Mouse (Mus musculus) small intestine, adult 2 months (tissue): ENCODE measurements around the gene Wdr61.

Source experiments
- CTCF ChIP-seq: fragments of 200-500 bp; IDR thresholded peaks from 2 replicates; pipeline ENCODE4 v1.5.1; 2012; ENCODE audit warnings: low read depth, mild to moderate bottlenecking, control low read depth, inconsistent platforms, low read length, moderate library complexity, mixed read lengths; ENCODE audit not compliant: insufficient replicate concordance, insufficient read length; ENCODE audit errors: extremely low read depth
- POLR2A ChIP-seq: fragments of 200-500 bp; IDR thresholded peaks from 2 replicates; pipeline ENCODE4 v1.6.1; 2012; ENCODE audit warnings: low read depth, mild to moderate bottlenecking, control low read depth, inconsistent platforms, low read length, moderate library complexity

GRCm38 (mm10) chr9:54717527-54717926 is 16.8 kb downstream of the Wdr61 start:
- no peak for TF ChIP-seq POLR2A
- no peak for TF ChIP-seq CTCF
